Mouse (Mus musculus) right cerebral cortex, postnatal 36 days (tissue): ENCODE data around the gene Spag17.

ENCODE experiments used
- DNase-seq, 2 experiments: peaks; one replicate each; pipeline ENCODE4 v3.0.0; 2022; ENCODE audit warnings: low spot score in 2 of 2, mixed read lengths in 1 of 2

Gene Spag17

DNA sequence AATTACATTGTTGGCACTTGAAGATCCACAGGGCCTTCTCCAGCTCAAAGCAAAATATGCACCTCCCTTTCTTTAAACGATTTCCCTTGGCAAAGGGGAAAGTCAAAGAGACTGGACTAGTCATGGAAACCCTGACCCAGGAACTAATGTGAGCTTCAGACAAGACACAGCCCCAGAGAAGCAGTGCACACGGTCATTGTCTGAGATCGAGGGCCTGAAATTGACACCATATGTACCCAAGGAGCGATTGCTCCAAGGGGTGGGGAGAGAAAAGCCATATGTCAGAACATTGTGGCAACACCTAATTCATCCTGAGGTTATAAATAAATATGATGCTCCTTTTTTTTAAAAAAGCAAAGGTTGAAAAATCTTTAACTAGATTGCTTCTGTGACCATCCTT lies 80.7 kb downstream of the Spag17 start:
- no peak for DNase-seq

DNA sequence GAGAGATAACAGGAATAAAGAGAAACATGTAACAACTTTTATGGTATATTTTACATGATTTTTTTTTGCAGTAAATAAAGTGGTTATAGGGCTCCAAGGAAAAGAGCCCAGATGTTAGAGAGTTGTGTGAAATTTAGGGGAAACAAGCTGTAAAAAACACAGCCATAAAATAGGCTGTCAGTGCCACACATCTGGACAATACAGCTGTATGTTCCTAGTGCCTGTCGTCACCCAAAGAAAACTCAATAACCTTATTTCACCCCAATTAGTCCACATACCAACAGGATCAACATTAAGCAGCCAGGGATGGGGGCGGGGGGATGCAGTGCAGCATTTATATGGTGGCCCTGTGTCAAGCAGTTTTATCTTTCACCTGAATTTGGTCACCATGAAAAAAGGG lies 81.1 kb downstream of the Spag17 start:
- no peak for DNase-seq

DNA sequence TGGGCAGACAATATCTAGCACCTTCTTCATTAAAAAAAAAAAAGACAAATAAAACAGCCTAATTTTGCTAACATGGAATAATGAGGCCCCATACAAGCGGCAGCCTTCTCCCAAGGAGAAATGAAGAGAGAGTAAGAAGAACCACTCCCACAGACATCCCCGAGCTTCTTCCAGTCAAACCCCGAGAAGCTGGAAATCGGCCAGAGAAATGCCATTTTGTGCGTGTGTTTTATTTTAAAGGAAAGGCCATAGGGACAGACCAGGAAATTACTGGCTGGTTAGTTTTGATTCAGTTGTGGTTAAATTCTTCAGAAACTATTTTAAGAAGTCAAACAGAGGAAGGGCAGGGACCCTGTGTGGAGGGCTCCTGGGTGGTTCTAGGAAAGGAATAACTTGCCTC lies 85.6 kb downstream of the Spag17 start:
- DNase-seq: no peak

DNA sequence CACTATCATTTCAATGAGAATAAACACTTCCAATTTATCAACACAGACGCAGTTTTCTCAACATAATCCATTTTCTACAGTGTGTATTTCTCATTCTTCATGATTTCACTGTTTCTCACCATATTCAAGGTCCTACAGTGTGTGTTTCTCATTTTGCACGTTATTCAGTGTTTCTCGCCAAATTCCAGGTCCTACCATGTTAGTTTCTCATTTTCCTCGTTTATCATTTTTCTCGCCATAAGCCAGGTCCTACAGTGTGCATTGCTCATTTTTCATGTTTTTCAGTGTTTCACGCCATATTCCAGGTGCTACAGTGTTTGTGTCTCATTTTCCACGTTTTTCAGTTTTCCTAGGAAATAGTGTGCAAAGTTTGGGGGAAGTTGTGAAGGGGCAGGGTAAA lies 95.8 kb downstream of the Spag17 start:
- no peak for DNase-seq

DNA sequence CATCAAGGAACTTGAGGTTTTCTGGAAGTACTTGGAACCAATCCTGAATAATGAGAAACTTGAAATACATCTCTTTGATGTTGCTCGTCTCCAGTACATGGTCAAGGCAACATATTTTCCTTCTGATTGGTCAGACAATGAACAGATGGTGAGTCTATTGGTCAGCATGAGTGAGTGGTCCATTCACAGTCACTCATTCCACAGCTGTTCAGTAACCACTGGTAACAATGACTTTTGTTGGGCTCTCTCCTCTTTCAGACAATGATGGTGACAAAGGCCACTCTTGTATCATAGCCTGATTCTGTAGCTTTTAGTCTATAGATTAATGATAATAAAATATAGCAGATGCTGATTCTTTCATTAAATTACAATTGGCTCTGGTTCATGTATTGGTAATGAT lies 119.5 kb downstream of the Spag17 start:
- no peak for DNase-seq

DNA sequence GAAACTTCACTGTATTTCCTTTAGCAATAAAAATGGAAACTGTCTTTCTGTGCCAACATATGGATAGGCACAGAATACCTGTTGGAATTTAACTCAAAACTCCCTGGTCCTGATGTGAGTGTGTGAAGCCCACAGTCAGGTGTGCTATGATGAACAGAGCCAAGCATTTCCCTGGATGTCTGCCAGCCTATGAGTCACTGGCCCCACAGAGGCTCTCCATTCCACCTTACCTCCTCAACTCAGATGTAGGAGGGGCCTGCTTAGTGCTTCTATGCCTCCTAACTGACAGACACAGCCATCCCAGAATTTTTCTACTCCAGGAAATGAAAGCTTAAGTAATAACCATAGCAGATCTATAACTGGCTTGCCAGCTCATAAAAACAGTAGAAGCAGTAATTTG lies 124.6 kb downstream of the Spag17 start:
- no peak for DNase-seq

DNA sequence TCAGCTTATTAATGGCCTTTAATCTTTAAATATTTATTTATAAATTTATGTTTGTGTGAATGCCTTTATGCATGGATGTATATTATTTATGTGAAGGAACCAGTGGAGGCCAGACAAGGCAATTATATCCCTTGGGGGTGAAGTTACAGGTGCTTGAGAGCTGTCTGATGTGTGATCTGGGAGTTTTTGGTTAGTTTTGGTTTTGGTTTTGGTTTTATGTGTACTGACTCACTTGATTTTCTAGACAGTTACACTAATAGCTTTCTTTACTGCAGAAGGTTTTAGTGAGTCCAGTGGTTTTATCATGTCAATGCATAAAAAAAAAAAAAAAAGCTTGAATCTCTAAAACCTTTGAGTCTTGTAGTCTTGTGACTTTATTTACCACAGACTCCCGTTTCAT lies 128.9 kb downstream of the Spag17 start:
- no peak for DNase-seq

DNA sequence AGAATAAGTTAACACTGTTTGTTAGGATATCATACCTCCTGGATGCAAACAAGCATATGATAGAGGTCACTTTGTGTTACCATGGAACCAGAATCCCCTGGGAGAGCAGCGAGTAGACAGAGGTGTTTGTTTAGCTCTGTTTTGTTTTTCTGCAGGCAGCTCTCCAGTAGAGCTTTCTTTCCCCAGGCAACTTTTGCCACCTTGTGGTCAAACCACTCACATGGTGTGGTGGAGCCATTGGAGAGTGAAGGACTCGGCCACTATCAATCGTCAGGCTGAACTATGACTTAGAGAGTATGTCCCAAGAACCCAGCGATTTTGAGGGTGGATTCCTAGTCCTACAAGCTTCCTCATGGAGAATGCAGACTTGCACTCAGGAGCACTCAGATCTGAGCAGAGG lies 146.1 kb downstream of the Spag17 start:
- DNase-seq: no peak

DNA sequence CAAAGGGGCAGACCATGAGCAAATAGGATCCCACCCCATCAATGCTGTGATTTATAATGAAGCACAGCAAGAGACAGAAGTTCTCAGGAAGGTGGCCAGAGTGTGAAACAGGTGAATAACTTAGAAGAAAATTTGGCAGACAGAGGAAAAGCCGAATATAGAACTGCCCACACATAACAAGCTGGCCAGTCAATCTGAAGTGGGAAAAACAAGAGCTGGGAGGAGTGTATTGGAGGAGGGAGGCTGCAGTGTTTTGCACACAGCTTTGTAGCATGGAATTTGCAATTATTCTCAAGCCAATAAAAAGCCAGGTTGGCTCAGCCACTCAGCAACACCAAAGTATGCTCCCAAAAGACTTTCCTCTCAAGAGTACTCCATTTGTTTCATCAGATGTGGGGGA lies 147.8 kb downstream of the Spag17 start:
- DNase-seq: peak in 1 of 2 experiments; percentile 15

DNA sequence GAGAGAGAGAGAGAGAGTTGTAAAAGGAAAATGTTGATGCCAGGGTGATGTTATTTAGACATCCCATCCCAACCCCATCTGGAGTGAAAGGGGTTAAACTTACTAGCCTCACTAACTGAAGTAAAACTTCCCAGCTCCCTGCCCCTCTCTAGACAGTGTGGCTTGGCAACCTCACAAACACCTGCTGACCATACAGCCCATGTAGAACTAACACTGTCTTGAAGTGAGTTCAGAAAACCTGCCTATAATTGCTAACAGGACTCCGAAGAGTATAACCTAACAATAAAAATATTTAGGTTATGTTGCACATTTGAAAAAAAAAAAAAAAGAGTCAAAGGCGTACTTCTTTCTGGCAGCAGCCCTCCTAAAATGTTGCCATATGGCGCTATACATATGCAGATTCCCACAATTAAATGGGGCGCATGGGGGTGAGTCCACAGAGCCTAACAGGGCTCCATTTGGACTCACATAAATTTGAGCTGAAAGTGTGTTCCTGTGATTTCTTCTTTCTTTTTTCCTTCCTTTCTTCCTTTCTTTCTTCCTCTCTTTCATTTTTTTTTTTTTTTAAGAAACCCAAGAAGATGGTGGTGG lies 149.3 kb downstream of the Spag17 start:
- DNase-seq: peak in 1 of 2 experiments; percentile 16

DNA sequence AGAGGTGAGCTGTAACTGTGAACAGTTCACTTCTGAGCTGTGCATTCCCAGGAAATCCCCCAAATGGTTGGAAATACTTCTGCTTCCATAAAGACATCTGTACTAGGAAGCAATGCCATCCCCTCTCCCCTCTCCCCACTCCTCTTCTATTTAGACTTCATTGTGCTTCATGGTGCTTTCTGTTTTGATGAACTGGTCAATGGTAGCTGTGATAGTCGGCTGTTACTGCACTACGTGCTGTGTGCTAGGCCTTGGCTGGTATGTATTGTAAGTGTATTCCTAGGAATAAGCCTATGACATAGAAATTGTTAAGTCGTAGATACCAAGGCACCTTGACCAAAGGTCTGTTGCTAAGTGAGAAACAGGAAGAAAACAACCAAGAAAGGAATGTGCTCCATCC lies 149.9 kb downstream of the Spag17 start:
- DNase-seq: no peak

DNA sequence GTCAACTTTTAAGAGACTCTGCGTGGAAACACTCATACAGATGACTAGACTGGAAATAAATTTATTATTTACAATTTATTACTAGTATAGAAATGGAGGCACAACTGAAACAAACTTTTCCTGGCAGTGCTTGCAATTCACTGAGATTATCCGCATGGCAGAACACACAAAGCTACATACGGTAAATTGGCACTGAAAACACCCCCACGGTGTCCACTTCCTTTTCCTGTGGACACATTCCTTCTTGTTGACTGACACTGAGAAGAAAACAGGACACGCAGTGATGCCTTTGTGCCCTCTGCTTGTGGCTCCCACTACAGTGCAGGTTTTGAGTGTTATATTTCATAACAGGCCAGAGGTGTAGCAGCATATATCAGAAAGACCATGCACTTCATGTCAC lies 151.6 kb downstream of the Spag17 start:
- DNase-seq: no peak

DNA sequence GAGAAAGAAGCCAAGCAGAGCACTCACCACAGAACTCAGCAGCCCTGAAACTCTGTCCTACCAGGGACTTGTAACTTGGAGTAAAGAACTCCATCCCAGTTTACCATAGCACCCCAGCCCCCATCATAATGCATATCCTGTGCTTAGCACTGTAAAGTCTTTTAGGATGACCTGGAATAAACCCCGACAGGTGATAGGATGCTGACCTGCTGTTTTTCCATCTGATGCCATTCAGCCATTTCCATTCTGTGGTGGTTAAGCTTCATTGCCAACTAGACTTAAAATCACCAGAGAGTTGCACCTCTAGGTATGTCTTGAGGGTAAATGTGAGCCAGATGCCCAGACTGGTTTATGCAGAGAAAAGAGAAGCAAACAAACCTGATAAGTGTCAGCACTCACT lies 189.2 kb downstream of the Spag17 start:
- no peak for DNase-seq

DNA sequence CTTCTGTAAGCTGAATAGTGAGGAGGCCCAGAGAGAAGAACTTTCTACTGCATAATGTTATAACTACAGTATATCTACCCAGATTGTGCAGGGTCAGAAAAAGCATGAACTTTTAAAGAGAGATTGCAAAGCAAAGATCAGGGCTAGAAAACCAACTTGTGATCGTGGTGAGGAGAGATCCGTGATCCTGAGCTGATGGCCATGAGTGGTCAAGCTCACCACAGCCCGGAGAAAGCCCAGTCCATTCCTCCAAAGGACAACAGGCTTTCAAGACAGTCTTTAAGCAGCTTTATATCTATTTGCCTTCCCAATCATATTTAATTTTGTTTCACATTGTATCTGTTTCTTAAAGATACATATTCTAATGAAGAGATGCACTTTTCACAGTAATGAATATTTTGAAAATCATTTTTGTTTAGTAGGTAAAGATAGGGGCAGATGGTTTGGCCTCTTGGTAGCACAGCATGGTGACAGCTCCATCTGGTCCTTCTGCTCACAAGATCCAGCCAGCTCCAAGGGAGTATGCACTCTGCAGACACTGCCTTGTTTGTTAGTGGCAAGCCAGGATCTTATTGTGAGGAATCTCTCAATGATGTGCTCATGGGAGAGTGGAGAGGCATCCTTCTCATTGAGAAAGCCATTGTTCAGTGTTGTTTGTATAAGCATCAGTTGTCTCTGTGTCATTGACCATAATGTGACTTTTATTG lies 217.3 kb downstream of the Spag17 start:
- DNase-seq: no peak

DNA sequence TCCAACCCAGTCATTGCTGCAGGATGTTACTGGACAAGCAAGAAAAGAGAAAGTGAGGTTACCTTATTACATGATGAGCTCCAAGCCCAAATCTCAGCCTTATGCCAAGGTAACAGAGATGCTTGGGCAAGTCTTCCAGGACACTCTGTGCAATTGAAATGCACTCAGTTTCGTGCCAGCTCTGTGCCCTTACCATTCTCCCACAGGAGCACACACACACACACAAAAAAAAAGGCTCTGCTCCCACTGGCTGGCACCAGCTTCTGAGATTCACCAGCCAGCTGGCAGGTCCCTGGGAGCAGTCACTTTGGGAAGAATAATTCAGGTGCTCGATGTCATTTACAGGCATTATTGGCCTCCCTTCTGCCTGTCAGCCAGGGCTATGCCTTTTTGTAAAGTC lies 221.5 kb downstream of the Spag17 start:
- DNase-seq: no peak

DNA sequence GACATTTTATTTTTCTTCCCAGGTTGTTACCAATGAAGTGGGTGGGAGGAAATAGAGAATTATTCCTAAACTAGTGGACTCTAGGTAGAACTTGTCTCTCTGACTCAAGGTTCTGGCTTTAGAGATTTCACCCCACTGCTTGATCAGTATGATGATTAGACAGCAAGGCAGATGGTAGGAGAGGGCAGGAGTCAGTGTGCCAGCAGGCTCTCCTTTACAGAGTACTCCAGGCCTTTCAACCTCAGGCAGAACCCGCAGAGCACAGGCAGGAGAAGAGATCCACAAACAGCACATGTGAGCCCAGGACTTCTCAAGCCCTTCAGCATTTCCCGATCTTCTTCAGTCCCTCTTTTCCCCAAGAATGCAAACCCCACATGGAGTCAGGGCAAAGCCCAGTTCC lies 233.5 kb downstream of the Spag17 start:
- DNase-seq: no peak

DNA sequence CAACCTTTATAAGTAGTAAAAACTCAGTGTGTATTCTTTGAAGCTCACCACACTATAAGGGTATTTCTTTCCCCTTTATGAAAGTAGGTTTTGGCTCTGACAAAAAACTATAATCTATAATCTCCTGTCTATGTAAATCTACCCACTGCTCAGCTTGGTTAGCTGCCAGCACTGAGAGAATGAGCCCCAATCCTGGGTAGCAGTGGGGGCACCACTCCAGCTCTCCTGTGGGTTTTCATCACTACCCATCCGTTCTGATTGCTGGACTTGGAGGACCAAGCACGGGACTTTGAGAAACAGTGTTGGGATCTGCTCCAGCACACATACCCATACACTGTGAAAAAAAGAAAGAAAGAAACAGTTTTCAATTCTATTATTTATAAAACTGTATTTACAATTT lies 236.8 kb downstream of the Spag17 start:
- DNase-seq: no peak

DNA sequence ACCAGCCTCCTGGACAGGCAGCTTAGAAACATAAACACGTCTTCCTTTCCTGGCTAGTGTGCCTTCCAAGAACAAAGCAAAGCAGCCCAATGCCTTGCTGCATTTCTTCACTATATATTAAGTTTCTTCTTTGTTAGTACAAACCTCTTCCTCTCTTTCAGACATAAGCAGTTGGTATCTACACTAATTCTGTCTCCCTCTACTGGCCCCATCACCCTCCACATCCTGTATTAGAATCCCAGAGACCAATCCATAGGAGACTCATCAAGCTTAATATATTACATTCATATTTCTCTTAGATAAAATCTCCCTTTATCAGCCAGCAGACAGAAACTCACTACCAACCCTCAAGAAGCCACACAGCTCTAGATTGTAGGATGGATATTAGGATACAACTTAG lies 237.2 kb downstream of the Spag17 start:
- no peak for DNase-seq

DNA sequence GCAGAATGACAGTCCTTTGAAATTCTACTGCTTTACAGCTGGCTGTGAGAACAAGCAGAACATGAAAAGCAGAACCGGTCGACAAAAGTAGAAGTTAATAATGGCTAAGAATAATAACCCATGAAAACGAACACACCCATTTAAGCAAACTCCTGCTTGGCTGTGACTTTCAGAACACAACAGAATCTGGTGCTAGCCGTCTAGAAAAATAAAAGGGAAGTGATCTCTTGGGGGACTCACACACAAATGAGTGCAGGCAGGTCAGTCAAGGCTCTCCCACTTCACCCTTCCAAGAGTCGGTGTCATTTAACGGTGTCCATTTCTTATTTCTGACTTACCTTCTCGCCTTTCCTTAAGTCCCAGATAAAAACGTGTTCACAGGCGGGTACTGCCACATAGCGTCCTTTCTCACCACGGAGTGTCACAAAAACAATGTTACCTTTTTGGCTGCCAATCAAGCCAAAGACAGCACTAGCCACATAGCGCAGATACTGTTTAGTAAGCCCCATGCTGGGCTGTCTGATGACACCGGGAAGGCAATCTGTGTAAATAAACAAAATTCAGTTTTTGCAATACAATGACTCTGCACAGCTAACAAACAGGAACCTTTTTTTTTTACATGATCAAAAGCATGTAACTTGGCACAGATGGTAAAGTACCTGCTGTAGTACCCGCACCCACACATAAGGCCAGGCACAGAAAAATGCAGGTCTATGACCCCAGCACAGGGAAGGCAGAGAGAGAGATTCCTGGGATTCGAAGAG lies 275.7 kb downstream of the Spag17 start:
- no peak for DNase-seq

DNA sequence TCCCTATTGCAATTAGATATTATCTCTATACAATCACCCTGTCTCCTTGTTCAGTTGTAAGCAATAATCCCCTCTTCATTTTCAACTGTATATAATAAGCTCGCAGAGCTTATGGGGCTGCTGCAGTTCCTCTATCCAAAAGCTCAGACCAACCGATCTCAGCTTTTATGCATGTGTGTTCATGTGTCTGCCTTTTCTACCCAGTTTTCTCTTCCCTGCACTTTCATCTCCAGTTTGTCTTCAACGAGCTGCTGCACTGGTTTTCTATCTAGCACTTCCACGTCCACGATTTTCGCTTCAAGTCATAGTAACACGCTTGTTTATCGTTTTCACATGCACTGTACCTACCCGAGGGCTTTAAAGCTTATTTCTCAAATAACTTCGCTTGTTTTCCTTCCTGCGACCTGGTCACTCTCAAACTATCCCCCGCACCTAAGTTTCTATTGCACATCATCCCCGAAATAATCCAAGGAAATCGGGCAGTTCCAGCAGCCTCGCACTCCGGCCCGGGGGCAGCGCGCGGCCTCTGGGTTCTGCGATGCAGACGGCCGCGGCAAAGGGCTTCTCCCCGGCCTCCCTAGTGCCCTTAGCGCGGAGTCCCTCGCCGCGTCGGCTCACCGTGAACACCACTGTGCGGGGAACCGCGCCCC lies 276.6 kb downstream of the Spag17 start:
- no peak for DNase-seq

DNA sequence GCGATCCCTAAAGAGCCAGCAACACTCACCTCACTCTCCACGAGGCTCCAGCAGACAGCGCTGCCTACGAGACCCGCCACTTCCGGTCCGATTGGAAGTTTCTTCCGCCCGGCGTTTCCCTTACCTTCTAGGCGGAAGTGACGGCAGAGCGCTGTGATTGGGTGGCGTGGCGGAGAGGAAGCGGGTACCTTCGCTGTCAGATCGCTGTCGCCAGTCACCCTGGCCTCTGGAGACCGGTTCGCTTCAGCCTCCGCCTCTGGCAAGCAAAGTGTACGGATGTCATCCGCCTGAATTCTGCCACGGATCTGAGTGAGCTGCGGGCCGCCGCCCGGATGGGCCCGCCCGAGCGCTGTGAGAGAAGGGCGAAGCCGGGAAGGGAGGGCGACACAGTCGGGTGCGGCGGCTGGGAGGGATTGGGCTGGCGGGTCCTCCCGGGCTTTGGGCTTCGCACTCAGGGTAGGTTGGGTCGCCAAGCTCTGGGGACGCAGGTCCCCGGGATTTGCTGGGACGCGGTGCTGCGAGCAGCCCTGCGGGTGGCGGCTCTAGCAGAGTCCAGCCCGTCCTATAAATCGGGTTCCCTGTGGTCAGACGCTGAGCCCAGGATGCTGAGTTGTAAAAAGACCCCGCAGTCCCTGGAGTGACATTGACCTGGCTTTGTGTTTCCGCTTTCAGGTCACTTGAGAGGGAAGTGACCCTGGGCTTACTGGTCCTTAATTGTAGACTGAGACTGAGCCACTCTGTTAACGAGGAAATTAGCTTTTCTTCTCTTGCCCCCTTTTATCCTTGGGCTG lies 277.3 kb downstream of the Spag17 start, which contains the start of the genes Gdap2 and Wdr3:
Gene Gdap2, plus strand, starts transcription at position 67 of the 791 bp plus-strand sequence.
Gene Wdr3, minus strand, starts transcription at position 93 of the 791 bp plus-strand sequence.
- DNase-seq: peak; percentile 89 to 94

DNA sequence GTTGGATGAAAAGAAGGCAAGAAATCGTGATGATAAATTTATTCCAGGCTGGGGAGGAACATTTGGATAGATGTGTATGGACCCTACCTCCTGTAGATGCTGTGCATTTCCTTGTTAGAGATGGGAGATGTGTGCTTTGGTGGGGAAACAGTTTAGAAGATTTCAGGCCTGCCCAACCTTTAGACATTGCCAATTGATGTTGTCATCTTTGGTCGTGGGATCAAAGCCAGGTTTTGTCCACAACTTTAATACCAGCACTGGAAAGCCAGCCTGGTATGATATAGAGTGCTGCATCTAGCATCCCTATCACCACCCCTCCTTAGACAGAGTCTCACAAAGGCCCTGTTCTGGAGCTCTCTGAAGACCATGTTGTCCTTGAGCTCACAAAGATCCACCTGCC lies 278.4 kb downstream of the Spag17 start:
- DNase-seq: no peak
